ENCODE assay signal across 8 mouse cellular contexts in the genomic region with DNA sequence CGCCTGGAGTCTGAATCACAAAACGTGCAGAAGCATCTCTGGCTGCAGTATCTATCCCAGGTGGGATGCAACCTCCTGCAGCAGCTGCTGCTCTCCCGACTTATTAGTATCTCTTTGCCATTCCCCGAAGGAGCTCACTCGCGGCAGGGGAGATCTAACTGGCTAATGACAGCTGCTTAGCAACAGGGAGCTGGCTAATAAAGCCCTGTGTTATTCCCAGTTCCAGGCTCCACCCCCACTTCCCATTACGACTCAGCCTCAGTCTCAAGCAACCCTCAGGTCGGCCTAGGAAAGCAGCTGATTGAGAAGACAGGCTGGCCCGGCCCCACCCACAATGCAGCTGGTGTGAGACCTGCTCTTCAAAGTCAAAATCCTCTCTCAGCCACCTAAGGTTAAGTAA. TPM values are rescaled to one million over a fixed set of nuclear protein-coding genes. Genes with fewer than 3 reads are reported as not detected.
A peak's percentile ranks its signal among the peaks of the same experiment; 100 is the strongest.
DNase-seq lines count a peak whose midpoint lies in the region; ATAC-seq and TF ChIP-seq lines count a peak whose summit lies in the region.

No protein-coding gene starts in this region.

- peak; percentile 16 for DNase-seq in thymus, postnatal 0 days (ENCODE audit: low spot score)
- no peak for DNase-seq in thymus, adult 18-20 months
- DNase-seq in heart, adult 8-10 months (ENCODE audit: low spot score): peak; percentile 62
- peak; percentile 55 for DNase-seq in kidney, adult 11 months
- DNase-seq in left cerebral cortex, postnatal 36 days (ENCODE audit: low spot score in 2 of 2): peak; percentile 50 to 57

- H3K27me3 ChIP-seq in embryonic facial prominence, embryonic 12.5 days: no peaks in the 10 kb centered on the region
- no peaks in the 10 kb centered on the region for H3K27me3 ChIP-seq in myocyte (ENCODE audit: control insufficient read depth, insufficient read depth, insufficient read length)

- H3K4me2 ChIP-seq in embryonic facial prominence, embryonic 12.5 days (replicated peaks): peak overlapping the region; percentile 37
- H3K4me2 ChIP-seq in myocyte (ENCODE audit: low read depth): peak overlapping the region; percentile 57

- no peak overlapping the region for H3K4me3 ChIP-seq in embryonic facial prominence, embryonic 12.5 days
- H3K4me3 ChIP-seq in myocyte: no peak overlapping the region

- no peak overlapping the region for H3ac ChIP-seq in myocyte (ENCODE audit: control insufficient read depth, insufficient read length)

- H3K36me3 ChIP-seq in embryonic facial prominence, embryonic 12.5 days: no peaks in the 10 kb centered on the region
- H3K36me3 ChIP-seq in myocyte (ENCODE audit: control insufficient read depth, insufficient read depth): no peaks in the 10 kb centered on the region

- 0 out of 2 replicates have a peak overlapping the region, but pooled peaks have one; percentile 23 for H3K27ac ChIP-seq in embryonic facial prominence, embryonic 12.5 days

- H3K4me1 ChIP-seq in embryonic facial prominence, embryonic 12.5 days: peaks cover 13% of the 10 kb centered on the region; the same call in 1 of the 2 replicates

- no peaks in the 10 kb centered on the region for H3K9me3 ChIP-seq in embryonic facial prominence, embryonic 12.5 days

- intact Hi-C loops in left cerebral cortex, postnatal 36 days (cut with DNase I): no loop called here

- peak; percentile 78; the same call in 1 of the 2 replicates for ATAC-seq in embryonic facial prominence, embryonic 12.5 days (ENCODE audit: insufficient number of reproducible peaks, insufficient read depth, low FRiP score, low TSS enrichment)
- no peak for ATAC-seq in erythroid progenitor cell, adult 5-6 weeks (replicated peaks; ENCODE audit: low FRiP score, poor library complexity, severe bottlenecking)

- 3% methylated on average over 9 of the region's 9 CpGs for WGBS in embryonic facial prominence, embryonic 12.5 days

- TF ChIP-seq POLR2A in myocyte (IDR thresholded peaks at IDR 0.05; ENCODE audit: insufficient read length, low read depth): no peak

- peak overlapping the region; percentile 7; the same call in 1 of the 2 replicates for H3K9ac ChIP-seq in embryonic facial prominence, embryonic 12.5 days

- no peaks in the 10 kb centered on the region for H3K79me2 ChIP-seq in myocyte (ENCODE audit: control insufficient read depth, insufficient read depth)

TF ChIP-seq in myocyte, 11 proteins besides CTCF, POLR2A, EP300 and RAD21:
- TF ChIP-seq CEBPB (IDR thresholded peaks at IDR 0.05; ENCODE audit: insufficient read depth, poor library complexity, severe bottlenecking) (no peak), MYOG (IDR thresholded peaks at IDR 0.05; ENCODE audit: control insufficient read depth in 1 of 3, insufficient read depth in 1 of 3, insufficient read length in 2 of 3, low read depth in 2 of 3) (peak in 2 of 3 experiments; percentile 3 to 58), MYOD1 (IDR thresholded peaks at IDR 0.05; ENCODE audit: control insufficient read depth in 1 of 3, insufficient read length in 2 of 3, low read depth in 2 of 3) (peak in 2 of 3 experiments; percentile 16 to 47), SRF (IDR thresholded peaks at IDR 0.05; ENCODE audit: control insufficient read depth, insufficient read length, low read depth) (no peak), MAX (IDR thresholded peaks at IDR 0.05; ENCODE audit: low read depth) (no peak)

RNA-seq across cellular contexts. Expression of a gene that starts 20.1 kb away (rescaled TPM):
- polyA plus RNA-seq in thymus, postnatal 0 days (2015; fragmentation: Nextera tagmentation; extraction: Ambion mirVana): 2.2 and 3.1 TPM in 2 replicates
- polyA plus RNA-seq in embryonic facial prominence, embryonic 12.5 days (2016; fragmentation: Nextera tagmentation; extraction: Ambion mirVana): 7.5 and 7.9 TPM in 2 replicates
- total RNA-seq in heart, adult 8-10 months (2022): 1 to 10 TPM; 5.3 to 6.4 (median 5.8) TPM
- total RNA-seq in left cerebral cortex, postnatal 36 days (2021): 10 to 100 TPM; 80.2 to 81.6 TPM
- polyA plus RNA-seq in myocyte (2012; fragmentation: generic; extraction: Trizol): 12.3 TPM
- total RNA-seq in erythroid progenitor cell, adult 5-6 weeks (2015; ENCODE audit: low replicate concordance): 0.84 and 1.1 TPM in 2 replicates
- total RNA-seq in erythroid progenitor cell, adult 5-6 weeks (2017; ENCODE audit: low replicate concordance): 0.13 and 0.76 TPM in 2 replicates

RNA-seq across cellular contexts. Expression of a gene that starts 21.1 kb away (rescaled TPM):
- polyA plus RNA-seq in thymus, postnatal 0 days (2015; fragmentation: Nextera tagmentation; extraction: Ambion mirVana): 39.5 and 41.4 TPM in 2 replicates
- 39.2 and 44.5 TPM in 2 replicates for polyA plus RNA-seq in embryonic facial prominence, embryonic 12.5 days (2016; fragmentation: Nextera tagmentation; extraction: Ambion mirVana)
- 10 to 100 TPM; 17.5 to 19.3 (median 17.8) TPM for total RNA-seq in heart, adult 8-10 months (2022)
- total RNA-seq in left cerebral cortex, postnatal 36 days (2021): 10 to 100 TPM; 25.7 to 31.4 TPM
- polyA plus RNA-seq in myocyte (2012; fragmentation: generic; extraction: Trizol): 26.7 TPM
- 4.7 and 11.7 TPM in 2 replicates for total RNA-seq in erythroid progenitor cell, adult 5-6 weeks (2015; ENCODE audit: low replicate concordance)
- total RNA-seq in erythroid progenitor cell, adult 5-6 weeks (2017; ENCODE audit: low replicate concordance): 8.1 and 11.7 TPM in 2 replicates

RNA-seq across cellular contexts. Expression of a gene that starts 46.1 kb away (rescaled TPM):
- polyA plus RNA-seq in thymus, postnatal 0 days (2015; fragmentation: Nextera tagmentation; extraction: Ambion mirVana): 4.9 and 5.8 TPM in 2 replicates
- polyA plus RNA-seq in embryonic facial prominence, embryonic 12.5 days (2016; fragmentation: Nextera tagmentation; extraction: Ambion mirVana): 6.4 TPM in 2 replicates
- 10 to 100 TPM in 3 of 4 experiments, 1 to 10 TPM in 1; 7.4 to 13.4 (median 10.2) TPM for total RNA-seq in heart, adult 8-10 months (2022)
- 10 to 100 TPM; 31.5 to 31.7 TPM for total RNA-seq in left cerebral cortex, postnatal 36 days (2021)
- 12.7 TPM for polyA plus RNA-seq in myocyte (2012; fragmentation: generic; extraction: Trizol)
- total RNA-seq in erythroid progenitor cell, adult 5-6 weeks (2015; ENCODE audit: low replicate concordance): 3.8 and 5.4 TPM in 2 replicates
- total RNA-seq in erythroid progenitor cell, adult 5-6 weeks (2017; ENCODE audit: low replicate concordance): 1.4 and 3.5 TPM in 2 replicates

RNA-seq across cellular contexts. Expression of a gene that starts 48.8 kb away (rescaled TPM):
- polyA plus RNA-seq in thymus, postnatal 0 days (2015; fragmentation: Nextera tagmentation; extraction: Ambion mirVana): 14.4 and 15.8 TPM in 2 replicates
- 23.3 and 24.1 TPM in 2 replicates for polyA plus RNA-seq in embryonic facial prominence, embryonic 12.5 days (2016; fragmentation: Nextera tagmentation; extraction: Ambion mirVana)
- 10 to 100 TPM; 16.7 to 22.8 (median 20.2) TPM for total RNA-seq in heart, adult 8-10 months (2022)
- total RNA-seq in left cerebral cortex, postnatal 36 days (2021): 10 to 100 TPM; 27.2 to 31.2 TPM
- polyA plus RNA-seq in myocyte (2012; fragmentation: generic; extraction: Trizol): 14.7 TPM
- 49.9 and 53.7 TPM in 2 replicates for total RNA-seq in erythroid progenitor cell, adult 5-6 weeks (2015; ENCODE audit: low replicate concordance)
- total RNA-seq in erythroid progenitor cell, adult 5-6 weeks (2017; ENCODE audit: low replicate concordance): 91.4 and 96.3 TPM in 2 replicates

RNA-seq across cellular contexts. Expression of a gene that starts 48.9 kb away (rescaled TPM):
- 9.7 and 12.5 TPM in 2 replicates for polyA plus RNA-seq in thymus, postnatal 0 days (2015; fragmentation: Nextera tagmentation; extraction: Ambion mirVana)
- 29.9 and 30.0 TPM in 2 replicates for polyA plus RNA-seq in embryonic facial prominence, embryonic 12.5 days (2016; fragmentation: Nextera tagmentation; extraction: Ambion mirVana)
- 10 to 100 TPM; 26.5 to 31.3 (median 29.1) TPM for total RNA-seq in heart, adult 8-10 months (2022)
- 10 to 100 TPM; 86.2 to 88.2 TPM for total RNA-seq in left cerebral cortex, postnatal 36 days (2021)
- polyA plus RNA-seq in myocyte (2012; fragmentation: generic; extraction: Trizol): 10.5 TPM
- 7.9 and 18.0 TPM in 2 replicates for total RNA-seq in erythroid progenitor cell, adult 5-6 weeks (2015; ENCODE audit: low replicate concordance)
- 4.7 and 6.4 TPM in 2 replicates for total RNA-seq in erythroid progenitor cell, adult 5-6 weeks (2017; ENCODE audit: low replicate concordance)

Comparison
In these comparisons a context has a peak if more than half of its experiments do, and no peak if none do; other contexts are left out.
1. DNase-seq: peak in thymus, postnatal 0 days (single experiment), heart, adult 8-10 months (single experiment), kidney, adult 11 months (single experiment) and left cerebral cortex, postnatal 36 days (2 of 2); none in thymus, adult 18-20 months (0 of 2).
2. RNA of a gene that starts 20.1 kb away (total RNA-seq): 80.2 to 81.6 TPM in left cerebral cortex, postnatal 36 days; 5.3 to 6.4 TPM in heart, adult 8-10 months and 0.13 to 1.1 TPM in erythroid progenitor cell, adult 5-6 weeks; every median in the first group is over 10 times any median in the second.